Mouse (Mus musculus) megakaryocyte progenitor cell, adult 5-6 weeks (primary cell): ENCODE measurements around the gene A630076J17Rik. TPM values are rescaled to one million over a fixed set of nuclear protein-coding genes. Genes with fewer than 3 reads are reported as not detected.
A peak's percentile ranks its signal among the peaks of the same experiment; 100 is the strongest.

Experiments
- ATAC-seq: replicated peaks from 2 replicates; pipeline ENCODE4 v1.8.0; 2016; ENCODE audit warnings: mild to moderate bottlenecking, moderate TSS enrichment, inconsistent platforms; ENCODE audit not compliant: poor library complexity
- total RNA-seq, 2 experiments: library from RNA; stranded (forward) in 1 of 2; stranded (reverse) in 1 of 2; fragments of 157-497, 149-512 nt in 1 of 2; fragments of 200-1000 nt in 1 of 2; gene quantifications; 2 replicates each; pipeline versions ENCODE4 v1.2.3 to v1.2.4; 2015 to 2017

A630076J17Rik gene
- total RNA-seq, 2 experiments from 2014 or later: not detected

DNA sequence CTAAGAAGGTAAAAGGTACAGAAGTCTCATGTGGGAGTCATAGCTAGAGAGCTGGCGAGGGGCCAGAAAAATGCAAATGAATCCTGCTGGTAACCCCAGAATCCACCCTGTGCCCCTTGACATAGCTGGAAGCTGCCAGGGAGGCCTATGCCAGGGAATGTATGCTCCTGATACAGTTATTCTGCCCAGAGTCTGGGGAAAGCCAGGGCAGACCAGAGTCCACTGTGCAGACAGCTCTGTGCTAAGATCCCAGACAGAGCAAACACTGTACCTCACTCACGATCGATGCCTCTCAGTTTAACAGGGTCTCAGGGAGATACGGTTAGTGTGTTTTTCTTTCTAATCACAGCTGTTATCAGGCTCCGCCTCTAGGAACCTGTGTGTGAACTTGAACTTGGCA is 592 bp upstream of the A630076J17Rik start:
- ATAC-seq: no peak

GRCm38 (mm10) chr3:107231202-107231601 is 788 bp downstream of the A630076J17Rik start:
- no peak for ATAC-seq

DNA sequence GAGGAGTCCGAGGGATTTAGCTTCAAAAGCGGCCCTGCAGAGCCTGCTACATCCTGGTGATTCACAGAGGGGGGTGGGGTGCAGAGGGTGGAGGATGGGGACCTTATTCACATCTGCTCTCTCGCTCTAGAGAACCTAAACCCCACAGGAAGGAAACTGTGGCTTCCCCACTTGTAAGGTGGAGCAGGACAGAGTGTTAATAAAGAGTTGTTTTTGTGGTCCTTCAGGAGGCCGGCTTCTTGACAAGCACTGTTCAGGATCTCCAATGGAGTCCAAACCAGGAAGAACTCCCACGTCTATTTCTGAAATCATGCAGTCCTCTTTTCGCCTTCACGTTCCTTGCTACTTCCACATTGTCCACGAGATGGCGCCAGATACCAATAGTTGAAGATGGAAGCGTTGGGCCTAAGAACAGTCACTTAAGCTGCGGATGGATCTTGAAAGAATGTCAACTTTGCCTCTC is 3.0 kb downstream of the A630076J17Rik start:
- ATAC-seq: peak; percentile 88

- ATAC-seq: peak; percentile 9; the same call in 1 of the 2 replicates
Observed at GRCm38 (mm10) chr3:107233945-107234344, 3.5 kb downstream of the A630076J17Rik start.

DNA sequence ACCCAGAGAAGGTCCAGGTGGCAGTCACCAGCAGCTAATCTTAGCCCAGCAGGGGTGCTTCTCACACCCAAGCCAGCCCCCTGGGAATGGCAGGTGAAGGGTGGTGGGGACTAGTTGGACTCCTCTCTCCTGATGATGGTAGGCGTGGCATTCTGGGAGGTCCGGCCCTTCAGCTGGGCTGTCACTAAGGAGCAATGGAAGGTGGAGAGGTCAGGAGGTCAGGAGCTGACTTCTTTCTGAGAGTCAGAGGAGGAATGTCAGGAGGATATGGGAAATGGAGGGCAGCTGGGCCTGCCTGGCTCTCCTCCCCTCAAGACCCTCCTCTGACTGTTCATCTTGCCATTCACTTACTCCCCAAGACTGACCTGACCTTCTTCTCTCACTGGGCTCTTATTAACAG is 7.6 kb downstream of the A630076J17Rik start:
- no peak for ATAC-seq

DNA sequence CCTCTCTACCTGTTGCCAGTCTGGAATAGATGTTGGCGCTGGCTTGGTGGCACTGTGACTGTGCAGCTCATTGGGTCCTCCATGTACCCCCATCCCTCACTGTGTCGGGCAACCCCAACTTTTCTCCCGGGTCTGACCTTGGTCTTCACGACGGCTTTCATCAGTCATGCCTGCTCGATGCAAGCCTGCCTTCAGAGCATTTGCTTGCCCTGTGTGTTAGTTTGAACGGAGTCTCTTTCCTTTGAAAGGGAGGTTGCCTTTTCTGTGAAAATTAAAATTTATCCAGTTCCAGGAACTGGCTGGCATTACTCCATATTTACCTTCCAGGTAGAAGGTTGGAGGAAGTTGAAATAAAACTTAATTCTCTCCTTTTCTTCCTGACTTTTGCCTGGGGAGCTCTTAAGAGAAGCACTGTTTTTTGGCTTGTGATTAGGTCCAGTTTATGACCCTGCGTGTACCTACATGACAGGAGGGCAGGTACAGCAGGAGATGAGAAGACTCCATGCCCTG is 8.1 kb downstream of the A630076J17Rik start:
- ATAC-seq: no peak

DNA sequence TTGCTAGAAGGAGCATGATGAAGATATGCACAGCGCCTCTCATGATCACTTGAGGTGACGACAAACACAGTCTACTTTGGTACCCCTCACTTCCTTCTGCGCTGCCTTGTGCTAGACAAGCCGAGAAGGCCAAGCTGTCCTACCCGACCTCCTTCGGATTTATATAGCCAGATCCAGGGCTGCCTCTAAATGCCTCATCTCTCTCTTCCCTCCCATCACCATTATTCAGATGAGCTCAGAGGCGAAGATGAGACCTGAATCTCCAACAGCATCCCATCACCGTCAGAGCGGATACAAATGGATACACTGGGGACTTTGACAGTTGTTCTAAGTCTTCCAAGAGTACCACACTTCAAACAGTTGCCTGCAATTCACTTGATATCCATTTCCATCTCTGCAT is 9.2 kb downstream of the A630076J17Rik start, which contains the start of gene Prok1:
Gene Prok1 (minus strand): TSS at position 101 of the 400 bp plus-strand sequence.
- no peak for ATAC-seq

DNA sequence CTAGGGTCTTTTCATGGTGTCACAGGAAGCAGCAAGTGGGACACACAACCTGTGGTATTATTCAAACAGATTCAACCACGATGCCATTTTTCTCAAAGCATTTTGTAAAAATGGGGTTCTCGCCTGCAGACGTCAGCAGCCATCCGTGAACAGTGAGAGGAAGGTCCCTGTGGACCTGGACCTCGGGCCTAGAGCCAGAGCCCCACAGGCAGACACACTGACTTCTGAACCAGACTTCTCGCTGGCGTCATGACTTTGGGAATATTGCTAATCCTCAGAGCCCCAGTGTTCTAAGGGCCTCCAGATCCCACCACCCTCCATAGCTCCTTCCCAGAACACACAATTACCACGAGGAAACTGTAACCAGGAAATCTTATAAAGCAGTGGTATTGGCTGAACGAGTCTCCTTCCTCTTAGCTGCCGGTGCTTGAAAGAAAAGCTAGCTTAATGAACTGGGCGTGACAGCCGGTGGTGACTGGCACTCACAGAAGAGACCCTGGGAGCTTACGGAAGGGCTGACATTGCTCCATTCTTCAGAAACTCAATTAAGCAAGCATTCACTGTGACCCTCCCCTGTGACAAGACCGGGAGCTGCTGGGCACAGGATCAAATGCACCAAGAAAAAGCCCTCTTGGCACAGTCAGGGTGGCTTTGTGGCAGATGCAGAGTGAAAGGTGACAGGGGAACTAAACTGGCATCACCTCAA is 11.1 kb downstream of the A630076J17Rik start:
- ATAC-seq: peak; percentile 64

GRCm38 (mm10) chr3:107246876-107247275 is 16.5 kb downstream of the A630076J17Rik start:
- no peak for ATAC-seq

GRCm38 (mm10) chr3:107249042-107249441 is 18.6 kb downstream of the A630076J17Rik start:
- ATAC-seq: no peak

DNA sequence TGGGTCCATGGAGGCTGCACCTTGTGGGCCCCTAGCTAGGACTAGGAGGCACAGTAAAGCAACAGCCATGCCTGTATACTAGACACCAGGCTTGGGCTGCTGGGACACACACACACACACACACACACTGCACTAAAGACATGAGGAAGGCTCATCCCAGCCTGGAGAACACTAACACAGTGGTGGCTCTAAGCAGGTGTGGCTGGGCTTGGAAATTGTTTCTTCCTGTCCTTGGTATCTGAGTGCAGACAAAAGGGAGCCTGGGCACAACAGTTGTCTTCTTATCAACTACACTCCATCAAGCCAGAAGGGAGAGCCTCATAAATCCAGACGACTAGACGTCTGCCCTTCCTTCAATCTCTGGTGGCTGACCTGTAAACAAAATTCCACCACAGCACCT is 19.9 kb downstream of the A630076J17Rik start:
- ATAC-seq: no peak

GRCm38 (mm10) chr3:107252035-107252434 is 21.6 kb downstream of the A630076J17Rik start:
- peak; percentile 77 for ATAC-seq

DNA sequence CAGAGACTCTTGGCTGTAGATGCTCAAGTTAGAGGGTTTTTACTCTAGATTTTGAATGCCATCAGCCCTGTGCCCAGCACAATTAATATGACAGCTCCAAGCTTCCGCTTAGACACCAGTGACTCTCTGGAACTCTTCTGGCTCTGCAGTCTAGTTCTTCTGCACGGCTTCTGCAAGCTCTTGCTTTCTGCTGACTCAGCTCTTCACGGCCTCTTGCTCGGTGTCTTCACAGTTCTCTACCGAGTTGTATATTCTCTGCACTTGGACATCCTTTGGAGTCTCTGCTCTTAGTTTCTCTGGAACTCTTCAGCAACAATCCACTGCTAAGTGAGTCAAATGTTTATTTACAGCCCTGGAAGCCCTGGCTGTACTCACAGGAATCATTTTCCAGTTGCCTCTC is 23.5 kb downstream of the A630076J17Rik start:
- ATAC-seq: no peak

GRCm38 (mm10) chr3:107255992-107256391 is 25.6 kb downstream of the A630076J17Rik start:
- ATAC-seq: no peak

- no peak for ATAC-seq
Observed at GRCm38 (mm10) chr3:107256724-107257123, 26.3 kb downstream of the A630076J17Rik start.

DNA sequence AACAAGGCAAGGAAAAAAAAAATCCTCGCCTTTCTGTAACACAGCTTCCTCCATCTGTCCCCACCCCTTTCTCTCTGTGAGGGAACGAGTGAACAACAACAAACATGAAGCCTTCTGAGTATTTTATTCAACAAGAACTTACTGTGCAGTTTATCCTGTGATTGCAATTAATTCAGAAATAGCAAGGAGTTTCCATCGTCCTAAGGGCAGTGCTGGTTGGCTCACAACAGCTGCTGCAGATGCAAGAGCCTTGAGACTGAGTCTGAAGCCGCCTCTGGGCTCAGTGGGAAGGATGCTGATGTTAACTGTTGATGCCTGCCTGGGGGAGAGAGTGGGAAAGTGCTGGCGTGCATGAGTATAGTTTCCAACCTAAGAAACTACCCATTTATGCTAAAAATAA is 27.5 kb downstream of the A630076J17Rik start:
- no peak for ATAC-seq

DNA sequence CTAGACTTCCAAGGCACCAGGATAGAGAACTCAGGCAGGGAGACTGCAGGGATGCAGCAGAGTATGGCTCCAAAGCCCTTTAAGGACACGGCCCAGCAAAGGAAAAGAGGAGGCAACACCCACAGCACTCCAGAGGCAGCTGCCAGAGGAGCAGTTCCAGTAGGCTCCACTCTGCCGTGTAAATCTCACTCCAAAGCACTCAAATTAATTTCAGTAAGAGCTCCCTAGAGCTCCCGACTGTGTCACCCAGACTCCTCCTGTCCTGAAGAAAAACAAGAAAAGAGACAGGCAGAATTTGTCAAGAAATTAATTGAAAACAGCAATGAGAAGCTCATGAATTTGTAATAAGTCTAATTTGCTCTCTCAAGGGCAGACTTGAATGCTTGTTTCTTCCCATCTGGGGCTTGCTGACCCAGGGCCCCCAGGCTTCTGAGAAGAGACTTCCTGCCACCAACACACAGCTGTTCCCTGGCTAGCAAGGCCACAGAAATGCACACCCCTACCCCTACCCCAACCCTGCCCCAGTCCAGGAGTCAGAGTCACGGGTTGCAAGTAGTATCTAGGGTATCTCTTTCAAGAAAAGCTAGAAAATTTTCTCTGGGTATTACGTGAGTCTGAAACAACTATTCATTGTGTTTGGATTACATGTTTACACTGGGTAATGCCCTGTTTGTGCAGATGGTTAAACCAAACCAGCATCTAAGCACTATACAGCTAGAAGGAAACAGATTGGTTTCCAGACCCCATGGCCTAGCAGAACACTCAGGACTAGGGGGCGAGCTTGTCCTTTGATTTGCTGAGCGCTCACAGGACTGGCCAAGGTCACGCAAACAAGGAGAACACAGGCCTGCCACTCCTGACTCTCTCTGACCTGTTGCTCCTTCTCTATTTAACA is 30.8 kb downstream of the A630076J17Rik start:
- no peak for ATAC-seq

DNA sequence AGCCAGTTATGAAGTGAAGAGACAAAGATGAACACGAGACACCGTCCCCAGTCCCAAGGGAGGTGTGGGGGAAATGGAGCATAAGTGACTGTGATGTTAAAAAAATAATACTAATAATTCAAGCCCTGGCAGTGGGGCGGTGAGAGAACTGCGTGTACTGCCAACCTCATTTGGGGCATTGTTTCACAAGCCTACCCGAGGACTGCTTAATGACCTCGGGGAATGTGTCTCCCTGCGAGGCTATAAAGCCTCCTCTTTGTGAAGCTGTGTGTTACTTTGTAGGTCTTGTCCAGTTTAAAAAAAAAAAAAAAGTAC is 31.4 kb downstream of the A630076J17Rik start:
- ATAC-seq: no peak

DNA sequence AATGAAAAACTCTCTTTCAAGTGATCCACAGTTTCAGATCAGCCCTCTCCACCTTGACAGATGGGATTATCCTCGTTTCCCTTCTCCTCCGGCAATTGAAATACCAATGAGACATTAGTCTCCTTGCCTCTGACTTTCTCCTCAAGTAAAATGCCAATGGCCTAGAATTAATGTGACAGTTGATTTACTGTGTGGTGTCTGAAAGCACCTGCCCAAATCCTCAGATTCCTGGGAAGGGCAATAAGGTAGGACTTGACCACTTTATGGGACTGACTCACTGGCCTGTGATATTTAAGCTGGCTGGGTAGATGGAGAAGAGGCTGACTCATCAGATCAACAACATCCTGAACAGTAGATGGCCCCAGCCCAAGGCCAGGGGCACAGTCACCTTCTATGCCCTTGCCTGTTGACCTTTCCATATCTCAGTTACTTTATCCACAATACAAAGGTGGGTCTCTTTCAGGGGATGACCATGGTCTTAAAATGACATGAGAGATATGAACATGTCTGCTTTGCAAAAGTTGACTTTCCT is 36.5 kb downstream of the A630076J17Rik start:
- ATAC-seq: no peak

DNA sequence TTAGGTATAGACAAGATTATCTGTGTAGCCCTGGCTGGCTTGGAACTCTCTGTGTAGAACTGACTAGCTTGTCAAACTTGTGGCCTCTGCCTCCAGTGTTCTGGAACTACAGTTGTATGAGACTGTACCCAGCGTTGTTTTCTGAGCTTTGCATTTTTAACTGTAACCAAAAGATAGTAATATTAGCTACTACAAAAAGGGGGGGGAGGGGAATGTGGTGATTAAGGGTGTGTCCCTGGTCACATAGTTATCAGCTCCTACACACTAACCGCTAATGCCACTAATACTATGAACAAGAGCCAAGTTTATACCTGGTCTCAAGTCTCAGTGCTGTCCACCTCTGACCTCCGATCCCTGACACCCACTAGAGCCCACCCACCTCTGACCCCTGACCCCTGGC is 42.0 kb downstream of the A630076J17Rik start:
- ATAC-seq: peak; percentile 62

GRCm38 (mm10) chr3:107273820-107274219 is 43.4 kb downstream of the A630076J17Rik start:
- ATAC-seq: peak; percentile 88
